Mouse (Mus musculus) CH12.LX (cell line): ENCODE results near the gene Gjc1.

ENCODE experiments used
- CTCF ChIP-seq, 2 experiments: IDR thresholded peaks in 1 of 2; conservative IDR thresholded peaks in 1 of 2; 2 replicates each; pipeline ENCODE4 v1.5.1; 2011 to 2012; ENCODE audit warnings: low read depth in 2 of 2, low read length in 2 of 2, improper control_type of control experiment in 1 of 2, inconsistent platforms in 1 of 2, mild to moderate bottlenecking in 1 of 2, moderate library complexity in 1 of 2
- GABPA ChIP-seq: IDR thresholded peaks from 2 replicates; pipeline ENCODE4 v1.6.1; 2012; ENCODE audit warnings: low read depth, low read length, improper control_type of control experiment, inconsistent platforms; ENCODE audit not compliant: insufficient replicate concordance
- NRF1 ChIP-seq: IDR thresholded peaks from 2 replicates; pipeline ENCODE4 v1.6.1; 2014; ENCODE audit warnings: low read depth, mild to moderate bottlenecking, inconsistent platforms, low read length, improper control_type of control experiment, moderate library complexity
- POLR2A ChIP-seq: IDR thresholded peaks from 2 replicates; pipeline ENCODE4 v1.6.1; 2011; ENCODE audit warnings: low read depth, mild to moderate bottlenecking, improper control_type of control experiment, low read length
- RCOR1 ChIP-seq: conservative IDR thresholded peaks from 2 replicates; pipeline ENCODE4 v1.6.1; 2012; ENCODE audit warnings: low read depth, mild to moderate bottlenecking, inconsistent platforms, low read length, improper control_type of control experiment
- TCF12 ChIP-seq: IDR thresholded peaks from 2 replicates; pipeline ENCODE4 v1.6.1; 2014; ENCODE audit warnings: low read depth, mild to moderate bottlenecking, inconsistent platforms, low read length, improper control_type of control experiment
- USF2 ChIP-seq: conservative IDR thresholded peaks from 2 replicates; pipeline ENCODE4 v1.6.1; 2011; ENCODE audit warnings: low read depth, low read length, improper control_type of control experiment
- ZC3H11A ChIP-seq: IDR thresholded peaks from 2 replicates; pipeline ENCODE4 v1.6.1; 2012; ENCODE audit warnings: low read depth, mild to moderate bottlenecking, inconsistent platforms, low read length, improper control_type of control experiment

DNA sequence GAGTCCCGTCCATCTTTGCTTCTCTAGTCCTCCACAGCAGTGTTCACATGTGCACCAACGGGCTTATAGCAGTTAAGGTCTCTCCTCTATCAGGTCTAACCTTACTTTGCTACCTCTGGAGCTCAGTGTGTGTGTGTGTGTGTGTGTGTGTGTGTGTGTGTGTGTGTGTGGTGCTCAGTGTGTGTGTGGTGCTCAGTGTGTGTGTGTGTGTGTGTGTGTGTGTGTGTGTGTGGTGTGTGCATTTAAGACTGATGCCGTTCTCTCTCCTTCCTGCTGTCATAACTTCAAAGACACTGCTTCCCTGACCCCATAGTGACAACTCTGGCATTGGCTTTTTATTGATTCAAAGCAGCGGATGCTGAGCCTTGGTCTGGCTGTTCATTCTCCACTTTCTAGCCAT is 16.0 kb upstream of the Gjc1 start, which contains the start of gene Higd1b:
- TF ChIP-seq USF2 (no peak), CTCF (conservative IDR thresholded peaks at IDR 0.05 in 1 of 2, IDR thresholded peaks at IDR 0.05 in 1 of 2; ENCODE audit: low read depth in 2 of 2, low read length in 2 of 2) (no peak), TCF12 (no peak), GABPA (no peak), NRF1 (no peak), RCOR1 (no peak), POLR2A (no peak), ZC3H11A (no peak)
